Mouse (Mus musculus): Measurements from ENCODE around the gene Zmiz1. TPM values are rescaled to one million over a fixed set of nuclear protein-coding genes. Genes with fewer than 3 reads are reported as not detected.
A peak's percentile ranks its signal among the peaks of the same experiment; 100 is the strongest.

Gene Zmiz1
- polyA plus RNA-seq, 1 experiment from 2014 or later: 57.0 TPM

- Histone ChIP-seq H3K36me3 (ENCODE audit: control insufficient read depth, insufficient read depth, low read length) (no peaks in the 10 kb centered on the region), H3K4me1 (replicated peaks; ENCODE audit: control insufficient read depth, insufficient read depth, low read length) (peaks cover 4% of the 10 kb centered on the region; the same call in 1 of the 2 replicates), H3K27ac (ENCODE audit: low read depth, low read length) (no peak overlapping the region), H3K4me2 (replicated peaks; ENCODE audit: low read depth, low read length) (no peak overlapping the region), H3K9ac (ENCODE audit: low read depth, low read length) (no peak overlapping the region), H3K9me3 (ENCODE audit: control insufficient read depth, low read length) (no peaks in the 10 kb centered on the region), H3K27me3 (ENCODE audit: control insufficient read depth, insufficient read depth, low read length) (no peaks in the 10 kb centered on the region), H3K4me3 (ENCODE audit: low read depth, low read length) (no peak overlapping the region)
- DNase-seq (ENCODE audit: low spot score) (no peak), ATAC-seq (ENCODE audit: low FRiP score) (no peak)
- 52% methylated on average over 10 of the region's 10 CpGs for WGBS
These were observed 7.0 kb upstream of the Zmiz1 start for GRCm38 (mm10) chr14:25451699-25452632.

- H3K4me3 ChIP-seq (ENCODE audit: low read depth, low read length): no peak overlapping the region
- H3K36me3 ChIP-seq (ENCODE audit: control insufficient read depth, insufficient read depth, low read length): no peaks in the 10 kb centered on the region
- H3K9ac ChIP-seq (ENCODE audit: low read depth, low read length): no peak overlapping the region
- H3K4me1 ChIP-seq (replicated peaks; ENCODE audit: control insufficient read depth, insufficient read depth, low read length): peaks cover 4% of the 10 kb centered on the region; the same call in 1 of the 2 replicates
- H3K4me2 ChIP-seq (replicated peaks; ENCODE audit: low read depth, low read length): no peak overlapping the region
- DNase-seq (ENCODE audit: low spot score) (no peak), ATAC-seq (ENCODE audit: low FRiP score) (no peak)
- H3K27me3 ChIP-seq (ENCODE audit: control insufficient read depth, insufficient read depth, low read length): no peaks in the 10 kb centered on the region
- 51% methylated on average over 2 of the region's 2 CpGs for WGBS
- H3K9me3 ChIP-seq (ENCODE audit: control insufficient read depth, low read length): no peaks in the 10 kb centered on the region
- no peak overlapping the region for H3K27ac ChIP-seq (ENCODE audit: low read depth, low read length)
These were observed 6.4 kb upstream of the Zmiz1 start for GRCm38 (mm10) chr14:25452633-25453025.

GRCm38 (mm10) chr14:25454066-25454760 lies 4.8 kb upstream of the Zmiz1 start:
- Histone ChIP-seq H3K4me1 (replicated peaks; ENCODE audit: control insufficient read depth, insufficient read depth, low read length) (peaks cover 7% of the 10 kb centered on the region; the same call in 1 of the 2 replicates), H3K4me3 (ENCODE audit: low read depth, low read length) (no peak overlapping the region), H3K27ac (ENCODE audit: low read depth, low read length) (no peak overlapping the region), H3K9me3 (ENCODE audit: control insufficient read depth, low read length) (no peaks in the 10 kb centered on the region), H3K9ac (ENCODE audit: low read depth, low read length) (no peak overlapping the region), H3K27me3 (ENCODE audit: control insufficient read depth, insufficient read depth, low read length) (no peaks in the 10 kb centered on the region), H3K4me2 (replicated peaks; ENCODE audit: low read depth, low read length) (no peak overlapping the region), H3K36me3 (ENCODE audit: control insufficient read depth, insufficient read depth, low read length) (no peaks in the 10 kb centered on the region)
- ATAC-seq (ENCODE audit: low FRiP score) (no peak), DNase-seq (ENCODE audit: low spot score) (no peak)
- WGBS: 85% methylated on average over 12 of the region's 12 CpGs

GRCm38 (mm10) chr14:25456666-25457433 lies 2.1 kb upstream of the Zmiz1 start:
- DNase-seq (ENCODE audit: low spot score) (peak; percentile 41), ATAC-seq (ENCODE audit: low FRiP score) (no peak)
- Histone ChIP-seq H3K36me3 (ENCODE audit: control insufficient read depth, insufficient read depth, low read length) (no peaks in the 10 kb centered on the region), H3K4me2 (replicated peaks; ENCODE audit: low read depth, low read length) (peak overlapping the region; percentile 78), H3K4me3 (ENCODE audit: low read depth, low read length) (peak overlapping the region; percentile 99), H3K27ac (ENCODE audit: low read depth, low read length) (peak overlapping the region; percentile 100), H3K9ac (ENCODE audit: low read depth, low read length) (peak overlapping the region; percentile 57), H3K9me3 (ENCODE audit: control insufficient read depth, low read length) (no peaks in the 10 kb centered on the region), H3K27me3 (ENCODE audit: control insufficient read depth, insufficient read depth, low read length) (no peaks in the 10 kb centered on the region), H3K4me1 (replicated peaks; ENCODE audit: control insufficient read depth, insufficient read depth, low read length) (peaks cover 10% of the 10 kb centered on the region; the same call in 1 of the 2 replicates)
- WGBS: 1% methylated on average over 17 of the region's 17 CpGs

GRCm38 (mm10) chr14:25457434-25457957 lies 1.5 kb upstream of the Zmiz1 start:
- H3K36me3 ChIP-seq (ENCODE audit: control insufficient read depth, insufficient read depth, low read length): no peaks in the 10 kb centered on the region
- peak overlapping the region; percentile 99 for H3K4me3 ChIP-seq (ENCODE audit: low read depth, low read length)
- ATAC-seq (ENCODE audit: low FRiP score) (peak; percentile 89), DNase-seq (ENCODE audit: low spot score) (peak; percentile 99)
- WGBS: under 1% methylated on average over 42 of the region's 52 CpGs
- H3K9me3 ChIP-seq (ENCODE audit: control insufficient read depth, low read length): no peaks in the 10 kb centered on the region
- peaks cover 13% of the 10 kb centered on the region; the same call in 1 of the 2 replicates for H3K4me1 ChIP-seq (replicated peaks; ENCODE audit: control insufficient read depth, insufficient read depth, low read length)
- H3K27me3 ChIP-seq (ENCODE audit: control insufficient read depth, insufficient read depth, low read length): no peaks in the 10 kb centered on the region
- peak overlapping the region; percentile 100 for H3K27ac ChIP-seq (ENCODE audit: low read depth, low read length)
- peak overlapping the region; percentile 78 for H3K4me2 ChIP-seq (replicated peaks; ENCODE audit: low read depth, low read length)
- H3K9ac ChIP-seq (ENCODE audit: low read depth, low read length): peak overlapping the region; percentile 57

GRCm38 (mm10) chr14:25458111-25459015 lies 622 bp upstream of the Zmiz1 start:
- WGBS: under 1% methylated on average over 37 of the region's 37 CpGs
- peak overlapping the region; percentile 100 for H3K9ac ChIP-seq (ENCODE audit: low read depth, low read length)
- H3K36me3 ChIP-seq (ENCODE audit: control insufficient read depth, insufficient read depth, low read length): no peaks in the 10 kb centered on the region
- H3K4me3 ChIP-seq (ENCODE audit: low read depth, low read length): peak overlapping the region; percentile 99
- DNase-seq (ENCODE audit: low spot score) (peak; percentile 70), ATAC-seq (ENCODE audit: low FRiP score) (0 out of 2 replicates have a peak, but pooled peaks have one; percentile 10)
- peak overlapping the region; percentile 78 for H3K4me2 ChIP-seq (replicated peaks; ENCODE audit: low read depth, low read length)
- H3K9me3 ChIP-seq (ENCODE audit: control insufficient read depth, low read length): no peaks in the 10 kb centered on the region
- peak overlapping the region; percentile 100 for H3K27ac ChIP-seq (ENCODE audit: low read depth, low read length)
- peaks cover 16% of the 10 kb centered on the region for H3K4me1 ChIP-seq (replicated peaks; ENCODE audit: control insufficient read depth, insufficient read depth, low read length)
- H3K27me3 ChIP-seq (ENCODE audit: control insufficient read depth, insufficient read depth, low read length): no peaks in the 10 kb centered on the region

GRCm38 (mm10) chr14:25459394-25459997 lies 511 bp downstream of the Zmiz1 start:
- no peaks in the 10 kb centered on the region for H3K27me3 ChIP-seq (ENCODE audit: control insufficient read depth, insufficient read depth, low read length)

More at GRCm38 (mm10) chr14:25459394-25459997, 511 bp downstream of the Zmiz1 start:
- peak; percentile 80 for DNase-seq (ENCODE audit: low spot score)
- Histone ChIP-seq H3K9me3 (ENCODE audit: control insufficient read depth, low read length) (no peaks in the 10 kb centered on the region), H3K4me2 (replicated peaks; ENCODE audit: low read depth, low read length) (peak overlapping the region; percentile 78), H3K4me1 (replicated peaks; ENCODE audit: control insufficient read depth, insufficient read depth, low read length) (peaks cover 26% of the 10 kb centered on the region), H3K36me3 (ENCODE audit: control insufficient read depth, insufficient read depth, low read length) (no peaks in the 10 kb centered on the region), H3K27ac (ENCODE audit: low read depth, low read length) (peak overlapping the region; percentile 100), H3K4me3 (ENCODE audit: low read depth, low read length) (peak overlapping the region; percentile 99), H3K9ac (ENCODE audit: low read depth, low read length) (peak overlapping the region; percentile 100)
- under 1% methylated on average over 69 of the region's 69 CpGs for WGBS
- ATAC-seq (ENCODE audit: low FRiP score): peak; percentile 8; the same call in 1 of the 2 replicates

All from hindbrain, embryonic 11.5 days (tissue).